Mouse (Mus musculus): ENCODE measurements at regions not wholly inside any gene's neighbourhood (a gene's known extent, or its start where the extent isn't known, plus 50 kb on each side); places are given as distances from the start of the nearest gene placed in this dataset.
A peak's percentile ranks its signal among the peaks of the same experiment; 100 is the strongest.

GRCm38 (mm10) chr12:25367541-25367940, 270.6 kb upstream of the Id2 start:
- H3K36me3 ChIP-seq = no peaks in the 10 kb centered on the region
- H3K9me3 ChIP-seq = no peaks in the 10 kb centered on the region
- H3K27me3 ChIP-seq (replicated peaks) = no peaks in the 10 kb centered on the region
- WGBS = 97% methylated on average over 1 of the region's 1 CpGs
- no peaks in the 10 kb centered on the region for H3K4me1 ChIP-seq (replicated peaks)
- no peak overlapping the region for H3K27ac ChIP-seq
- H3K9ac ChIP-seq = no peak overlapping the region
- ATAC-seq = no peak
- H3K4me2 ChIP-seq (replicated peaks) = no peak overlapping the region
- H3K4me3 ChIP-seq (replicated peaks) = no peak overlapping the region

- no peak overlapping the region for H3K27ac ChIP-seq
- WGBS = 47% methylated on average over 3 of the region's 3 CpGs
- peak; percentile 56 for ATAC-seq
These were observed 268.8 kb upstream of the Id2 start for GRCm38 (mm10) chr12:25365600-25366267.

GRCm38 (mm10) chr12:25364966-25365568, 268.1 kb upstream of the Id2 start:
- peak; percentile 47 for ATAC-seq
- WGBS = 61% methylated on average over 7 of the region's 7 CpGs
- H3K36me3 ChIP-seq = no peaks in the 10 kb centered on the region
- H3K27ac ChIP-seq = no peak overlapping the region
- H3K9me3 ChIP-seq = no peaks in the 10 kb centered on the region
- no peak overlapping the region for H3K4me2 ChIP-seq (replicated peaks)
- H3K4me3 ChIP-seq (replicated peaks) = no peak overlapping the region
- H3K9ac ChIP-seq = no peak overlapping the region
- H3K27me3 ChIP-seq (replicated peaks) = no peaks in the 10 kb centered on the region
- no peaks in the 10 kb centered on the region for H3K4me1 ChIP-seq (replicated peaks)

More at GRCm38 (mm10) chr12:25365600-25366267, 268.8 kb upstream of the Id2 start:
- Histone ChIP-seq H3K9me3 (no peaks in the 10 kb centered on the region), H3K4me2 (replicated peaks) (no peak overlapping the region), H3K36me3 (no peaks in the 10 kb centered on the region), H3K4me3 (replicated peaks) (no peak overlapping the region), H3K4me1 (replicated peaks) (no peaks in the 10 kb centered on the region), H3K9ac (no peak overlapping the region), H3K27me3 (replicated peaks) (no peaks in the 10 kb centered on the region)

- no peak overlapping the region for H3K9ac ChIP-seq
- no peak overlapping the region for H3K4me3 ChIP-seq (replicated peaks)
- H3K9me3 ChIP-seq = no peaks in the 10 kb centered on the region
- no peak overlapping the region for H3K27ac ChIP-seq
- H3K27me3 ChIP-seq (replicated peaks) = no peaks in the 10 kb centered on the region
- no peaks in the 10 kb centered on the region for H3K4me1 ChIP-seq (replicated peaks)
- no peak for ATAC-seq
- WGBS = 83% methylated on average over 9 of the region's 9 CpGs
- H3K36me3 ChIP-seq = no peaks in the 10 kb centered on the region
- no peak overlapping the region for H3K4me2 ChIP-seq (replicated peaks)
These were observed 266.9 kb upstream of the Id2 start for GRCm38 (mm10) chr12:25363839-25364238.

GRCm38 (mm10) chr12:25363341-25363740, 266.4 kb upstream of the Id2 start:
- Histone ChIP-seq H3K9ac (no peak overlapping the region), H3K4me3 (replicated peaks) (no peak overlapping the region), H3K27me3 (replicated peaks) (no peaks in the 10 kb centered on the region), H3K9me3 (no peaks in the 10 kb centered on the region), H3K4me2 (replicated peaks) (no peak overlapping the region), H3K27ac (no peak overlapping the region), H3K36me3 (no peaks in the 10 kb centered on the region), H3K4me1 (replicated peaks) (no peaks in the 10 kb centered on the region)
- 84% methylated on average over 3 of the region's 3 CpGs for WGBS
- ATAC-seq = no peak

- ATAC-seq = no peak
- WGBS = 93% methylated on average over 4 of the region's 4 CpGs
- H3K27me3 ChIP-seq (replicated peaks) = no peaks in the 10 kb centered on the region
These were observed 265.8 kb upstream of the Id2 start for GRCm38 (mm10) chr12:25362771-25363170.

GRCm38 (mm10) chr12:25360726-25361125, 263.8 kb upstream of the Id2 start:
- H3K4me2 ChIP-seq (replicated peaks) = no peak overlapping the region
- no peaks in the 10 kb centered on the region for H3K9me3 ChIP-seq
- no peaks in the 10 kb centered on the region for H3K27me3 ChIP-seq (replicated peaks)
- no peak overlapping the region for H3K9ac ChIP-seq
- H3K4me1 ChIP-seq (replicated peaks) = no peaks in the 10 kb centered on the region
- no peak for ATAC-seq
- H3K4me3 ChIP-seq (replicated peaks) = no peak overlapping the region
- 89% methylated on average over 2 of the region's 2 CpGs for WGBS
- H3K36me3 ChIP-seq = no peaks in the 10 kb centered on the region
- no peak overlapping the region for H3K27ac ChIP-seq

More at GRCm38 (mm10) chr12:25362771-25363170, 265.8 kb upstream of the Id2 start:
- H3K36me3 ChIP-seq = no peaks in the 10 kb centered on the region
- H3K9ac ChIP-seq = no peak overlapping the region
- no peak overlapping the region for H3K4me3 ChIP-seq (replicated peaks)
- no peak overlapping the region for H3K4me2 ChIP-seq (replicated peaks)
- H3K9me3 ChIP-seq = no peaks in the 10 kb centered on the region
- no peak overlapping the region for H3K27ac ChIP-seq
- H3K4me1 ChIP-seq (replicated peaks) = no peaks in the 10 kb centered on the region

- 94% methylated on average over 5 of the region's 5 CpGs for WGBS
- no peak overlapping the region for H3K4me2 ChIP-seq (replicated peaks)
- no peaks in the 10 kb centered on the region for H3K27me3 ChIP-seq (replicated peaks)
- H3K9me3 ChIP-seq = no peaks in the 10 kb centered on the region
- no peaks in the 10 kb centered on the region for H3K4me1 ChIP-seq (replicated peaks)
- no peak overlapping the region for H3K4me3 ChIP-seq (replicated peaks)
- no peak overlapping the region for H3K27ac ChIP-seq
- ATAC-seq = no peak
- H3K36me3 ChIP-seq = no peaks in the 10 kb centered on the region
- H3K9ac ChIP-seq = no peak overlapping the region
These were observed 263.0 kb upstream of the Id2 start for GRCm38 (mm10) chr12:25359931-25360330.

GRCm38 (mm10) chr12:25358846-25359525, 262.0 kb upstream of the Id2 start:
- Histone ChIP-seq H3K4me1 (replicated peaks) (no peaks in the 10 kb centered on the region), H3K27me3 (replicated peaks) (no peaks in the 10 kb centered on the region)
- 86% methylated on average over 8 of the region's 8 CpGs for WGBS

GRCm38 (mm10) chr12:25356774-25357173, 259.8 kb upstream of the Id2 start:
- no peaks in the 10 kb centered on the region for H3K9me3 ChIP-seq
- ATAC-seq = no peak
- no peak overlapping the region for H3K4me3 ChIP-seq (replicated peaks)
- H3K36me3 ChIP-seq = no peaks in the 10 kb centered on the region
- WGBS = 81% methylated on average over 2 of the region's 2 CpGs
- H3K27ac ChIP-seq = no peak overlapping the region
- no peak overlapping the region for H3K4me2 ChIP-seq (replicated peaks)
- no peaks in the 10 kb centered on the region for H3K27me3 ChIP-seq (replicated peaks)
- no peak overlapping the region for H3K9ac ChIP-seq
- H3K4me1 ChIP-seq (replicated peaks) = no peaks in the 10 kb centered on the region

More at GRCm38 (mm10) chr12:25358846-25359525, 262.0 kb upstream of the Id2 start:
- Histone ChIP-seq H3K4me2 (replicated peaks) (no peak overlapping the region), H3K4me3 (replicated peaks) (no peak overlapping the region), H3K9me3 (no peaks in the 10 kb centered on the region), H3K27ac (no peak overlapping the region), H3K9ac (no peak overlapping the region), H3K36me3 (no peaks in the 10 kb centered on the region)
- ATAC-seq = no peak

GRCm38 (mm10) chr12:25355217-25355616, 258.3 kb upstream of the Id2 start:
- WGBS = 64% methylated on average over 1 of the region's 1 CpGs
- no peaks in the 10 kb centered on the region for H3K4me1 ChIP-seq (replicated peaks)
- H3K4me3 ChIP-seq (replicated peaks) = no peak overlapping the region
- no peak overlapping the region for H3K4me2 ChIP-seq (replicated peaks)
- H3K9me3 ChIP-seq = no peaks in the 10 kb centered on the region
- H3K27me3 ChIP-seq (replicated peaks) = no peaks in the 10 kb centered on the region
- H3K27ac ChIP-seq = no peak overlapping the region
- H3K9ac ChIP-seq = no peak overlapping the region
- H3K36me3 ChIP-seq = no peaks in the 10 kb centered on the region
- no peak for ATAC-seq

GRCm38 (mm10) chr12:25353402-25353896, 256.5 kb upstream of the Id2 start:
- Histone ChIP-seq H3K36me3 (no peaks in the 10 kb centered on the region), H3K4me1 (replicated peaks) (no peaks in the 10 kb centered on the region), H3K27me3 (replicated peaks) (no peaks in the 10 kb centered on the region), H3K4me2 (replicated peaks) (no peak overlapping the region), H3K9ac (no peak overlapping the region), H3K4me3 (replicated peaks) (no peak overlapping the region), H3K27ac (no peak overlapping the region), H3K9me3 (no peaks in the 10 kb centered on the region)
- ATAC-seq = no peak
- 85% methylated on average over 10 of the region's 10 CpGs for WGBS

All from intestine, embryonic 15.5 days (tissue).